Mouse (Mus musculus): Measurements from ENCODE around the gene Gpc2.

Gpc2 gene

DNA sequence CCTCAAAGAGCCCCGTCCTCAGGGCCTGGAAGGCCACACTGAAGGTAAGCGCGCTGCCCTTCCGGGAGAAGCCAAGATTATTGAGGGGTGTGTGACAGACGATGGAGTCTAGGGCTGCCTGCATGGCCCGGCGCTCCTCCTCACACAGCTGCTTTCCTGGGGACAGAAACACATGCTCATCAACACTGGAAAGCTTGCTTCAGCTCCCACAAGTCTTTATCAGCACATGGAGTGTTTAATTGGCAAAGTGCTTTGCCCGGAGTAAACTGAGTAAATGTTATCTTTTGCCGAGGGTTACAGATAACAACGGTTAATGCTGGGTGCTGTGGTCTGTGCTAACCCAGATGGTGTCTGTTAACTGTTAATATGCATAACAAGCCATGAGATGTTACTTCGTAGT is 19.0 kb downstream of the Gpc2 start:
- no peak for DNase-seq

DNA sequence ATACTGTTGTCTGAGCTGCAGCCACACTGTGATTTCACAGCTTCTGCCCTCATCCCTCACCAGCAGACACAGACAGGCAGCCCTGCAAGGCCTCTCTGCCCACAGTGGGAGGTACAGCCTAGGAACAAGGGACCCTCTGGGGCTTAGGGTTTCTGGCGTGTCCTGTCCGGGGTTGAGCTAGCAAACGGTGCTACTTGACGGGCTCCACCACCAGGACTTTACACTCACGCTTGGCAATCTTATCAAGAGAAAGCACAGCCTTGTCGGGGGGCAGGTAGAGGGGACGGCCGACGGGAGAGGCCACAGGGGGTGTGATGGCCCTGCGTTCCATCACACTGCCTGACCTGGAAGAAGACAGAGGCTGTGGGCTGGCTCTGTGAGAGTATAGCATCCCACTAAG is 19.8 kb downstream of the Gpc2 start:
- DNase-seq = no peak

DNA sequence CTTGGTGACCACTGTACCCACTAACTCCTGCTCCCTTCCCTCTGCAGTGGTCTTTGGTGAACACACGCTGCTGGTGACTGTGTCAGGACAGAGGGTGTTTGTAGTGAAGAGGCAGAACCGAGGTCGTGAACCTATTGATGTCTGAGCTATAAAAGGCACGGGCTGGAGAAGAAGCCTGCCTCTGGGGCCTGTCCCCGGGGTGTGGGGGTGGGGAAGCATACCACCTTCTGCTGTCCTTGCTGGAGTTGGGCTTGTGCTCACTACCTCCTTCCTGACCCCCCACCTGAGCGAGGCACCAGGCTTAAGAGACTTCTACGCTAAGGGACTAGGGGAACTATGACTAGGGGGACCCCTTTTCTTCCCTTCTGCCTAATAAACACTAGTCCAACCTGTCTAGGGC is 20.8 kb downstream of the Gpc2 start:
- DNase-seq = no peak

DNA sequence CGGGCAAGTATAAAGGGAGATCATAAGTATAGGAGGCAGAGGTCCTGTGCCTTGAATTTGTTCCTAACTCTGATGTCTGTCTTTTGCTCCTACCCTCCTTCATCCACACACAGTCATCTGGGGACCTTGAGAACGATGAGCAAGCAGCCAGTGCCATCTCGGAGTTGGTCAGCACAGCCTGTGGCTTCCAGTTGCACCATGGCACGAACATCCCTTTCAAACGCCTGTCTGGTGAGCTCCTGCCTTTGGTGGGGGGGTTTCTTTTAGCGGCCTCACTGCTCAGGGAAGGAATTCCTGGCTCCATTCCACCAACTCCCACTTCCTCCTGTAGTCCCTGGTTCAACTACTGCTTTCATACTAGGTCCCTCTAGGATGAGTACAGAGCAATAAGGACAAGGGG is 21.3 kb downstream of the Gpc2 start:
- no peak for DNase-seq

DNA sequence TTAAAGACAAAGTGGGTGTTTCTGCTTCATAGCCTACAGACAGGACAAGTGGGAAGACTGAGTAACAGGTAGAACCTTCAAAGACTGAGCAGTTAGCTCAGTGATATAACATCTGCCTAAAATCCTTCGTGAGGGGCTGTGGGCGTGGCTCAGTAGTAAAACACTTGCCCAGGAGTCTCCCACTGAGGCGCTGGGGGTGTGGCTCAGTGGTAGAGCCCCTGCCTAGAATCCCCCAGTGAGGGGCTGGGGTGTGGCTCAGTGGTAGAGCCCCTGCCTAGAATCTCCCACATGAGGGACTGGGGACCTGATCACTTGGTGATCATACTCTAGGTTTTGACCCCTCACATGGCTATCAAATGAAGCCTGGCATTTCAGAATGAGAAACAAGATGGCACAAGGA is 21.7 kb downstream of the Gpc2 start:
- DNase-seq = no peak

DNA sequence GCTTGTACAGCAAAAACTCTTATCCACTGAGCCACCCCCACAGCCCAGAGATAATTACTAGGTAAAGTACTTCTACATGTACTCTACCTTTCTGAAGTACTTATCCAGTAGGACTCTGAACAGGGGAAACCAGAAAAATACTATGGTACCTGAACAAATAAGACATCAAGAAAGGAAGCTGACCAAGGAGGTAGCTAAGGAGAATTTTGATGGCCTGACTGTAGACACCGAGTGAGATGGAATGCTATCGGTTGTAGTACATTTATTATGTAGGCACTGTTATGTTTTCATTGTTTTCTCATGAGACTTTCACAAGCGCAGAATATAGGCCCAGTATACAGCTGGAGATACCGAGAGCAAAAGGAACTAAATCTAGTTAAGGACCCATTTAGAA is 22.2 kb downstream of the Gpc2 start:
- DNase-seq = no peak

DNA sequence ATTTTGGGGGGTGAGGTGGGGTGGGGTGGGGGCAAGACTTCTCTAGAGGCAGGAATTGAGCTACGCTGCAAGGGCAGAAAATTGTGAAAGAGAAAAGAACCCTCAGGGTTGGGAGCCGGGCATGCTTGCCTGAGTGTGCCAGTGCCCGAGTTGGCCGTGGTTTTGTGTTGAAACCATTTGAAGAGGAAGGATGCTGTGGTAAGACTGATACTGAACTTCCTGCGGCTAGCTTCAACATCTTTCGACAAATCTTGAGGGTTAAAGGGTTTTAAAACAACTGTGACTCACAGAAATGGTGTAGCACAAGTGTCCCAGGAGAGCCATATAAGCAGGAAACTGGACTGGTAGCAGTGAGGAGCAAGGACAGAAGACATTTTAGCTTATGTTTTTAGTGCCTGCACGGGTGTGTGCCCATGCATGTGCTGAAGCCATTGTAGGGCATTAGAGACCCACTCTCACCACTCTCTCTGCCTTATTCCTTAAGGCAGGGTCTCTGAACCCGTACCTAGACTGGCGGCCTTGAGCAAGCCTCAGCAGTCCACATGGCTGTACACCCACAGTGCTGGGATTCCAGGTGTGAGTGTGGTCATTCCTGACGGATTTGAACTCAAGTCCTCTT is 22.7 kb downstream of the Gpc2 start:
- DNase-seq = no peak

DNA sequence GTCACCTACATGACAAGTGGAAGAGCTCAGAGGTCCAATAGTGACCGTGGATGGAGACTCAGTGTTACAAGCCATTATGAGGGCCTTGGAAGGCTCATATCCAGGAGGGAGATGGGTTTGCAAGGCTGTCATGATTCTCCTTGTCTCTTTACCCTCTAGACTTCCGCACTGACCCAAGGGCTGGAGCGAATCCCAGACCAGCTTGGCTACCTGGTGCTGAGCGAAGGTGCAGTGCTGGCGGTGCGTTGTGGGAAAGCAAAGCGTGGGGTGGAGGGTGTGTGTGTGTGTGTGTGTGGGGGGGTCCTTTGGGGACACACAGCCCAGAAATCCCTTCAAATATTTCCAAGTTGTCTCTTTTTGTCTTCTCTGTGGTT is 23.7 kb downstream of the Gpc2 start:
- no peak for DNase-seq

DNA sequence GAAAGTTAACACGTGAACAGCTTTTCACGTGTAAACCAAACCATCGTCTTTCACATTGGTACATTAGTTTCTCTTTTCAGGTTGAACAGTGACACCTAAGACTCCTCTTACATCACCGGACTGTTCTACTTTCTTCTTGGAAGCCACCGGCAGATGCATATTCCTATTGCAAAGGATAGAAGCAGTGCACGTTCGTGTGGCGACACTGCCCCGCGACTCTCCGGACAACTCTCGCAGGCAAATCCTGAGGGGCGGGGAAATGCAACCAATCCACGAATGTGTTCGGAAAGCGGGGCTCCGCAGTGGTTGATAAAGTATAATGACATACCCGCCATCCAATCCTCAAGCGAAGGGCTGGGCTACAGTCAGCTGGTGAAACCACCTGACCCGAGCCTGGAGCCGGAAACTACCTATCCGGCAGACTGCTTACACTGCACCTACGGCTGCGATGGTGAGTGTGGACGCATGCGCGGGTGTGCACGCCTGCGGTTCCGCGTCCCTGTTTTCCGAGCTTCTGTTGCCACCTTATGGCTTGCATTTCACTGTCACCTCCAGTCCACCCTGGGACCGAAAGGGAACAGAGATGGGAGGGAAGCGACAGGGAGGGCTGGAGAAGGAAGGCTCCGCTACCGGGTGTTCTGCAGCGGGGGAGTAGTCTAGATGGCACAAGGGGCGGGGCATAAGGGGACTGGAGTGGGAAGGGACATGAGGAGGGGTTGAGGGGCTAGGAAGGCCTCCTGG is 24.3 kb downstream of the Gpc2 start, which contains the start of gene Lamtor4:
Gene Lamtor4, plus strand, starts transcription at position 130 of the 741 bp plus-strand sequence.
- DNase-seq = peak; percentile 95 to 99

DNA sequence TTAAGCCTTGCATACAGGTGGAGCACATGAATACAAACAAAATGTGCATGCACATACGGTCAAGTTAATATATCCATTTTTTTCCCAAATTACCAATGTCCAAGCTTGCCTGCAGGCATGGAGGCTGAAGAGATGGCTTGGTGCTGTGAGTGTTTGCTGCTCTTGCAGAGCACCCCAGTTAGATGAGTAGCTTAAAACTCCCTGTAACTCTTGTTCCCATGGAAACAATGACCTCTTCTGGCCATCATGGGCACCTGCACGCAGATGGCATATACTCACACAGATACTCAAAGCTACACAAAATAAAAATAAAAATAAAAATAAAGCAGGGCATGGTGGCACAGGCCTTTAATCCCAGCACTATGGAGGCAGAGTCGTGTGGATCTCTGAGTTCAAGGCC is 26.7 kb downstream of the Gpc2 start:
- no peak for DNase-seq

DNA sequence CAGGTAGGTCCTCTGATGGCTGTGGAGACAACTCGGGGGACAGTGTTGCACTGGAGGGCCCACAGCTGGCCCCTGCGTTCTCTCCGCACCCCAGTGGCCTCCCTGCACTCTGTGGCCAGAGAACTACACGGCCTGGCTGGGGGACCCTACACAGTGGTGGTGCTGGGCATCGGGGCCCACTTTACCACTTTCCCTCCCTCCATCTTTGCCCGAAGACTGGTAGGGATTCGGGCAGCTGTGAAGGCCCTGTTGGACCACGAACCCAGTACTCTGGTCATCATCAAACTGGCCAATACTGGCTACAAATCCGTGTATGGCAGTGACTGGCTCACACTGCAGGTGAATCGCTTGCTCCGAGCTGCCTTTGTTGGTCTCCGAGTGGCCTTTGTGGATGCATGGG is 28.7 kb downstream of the Gpc2 start:
- no peak for DNase-seq

DNA sequence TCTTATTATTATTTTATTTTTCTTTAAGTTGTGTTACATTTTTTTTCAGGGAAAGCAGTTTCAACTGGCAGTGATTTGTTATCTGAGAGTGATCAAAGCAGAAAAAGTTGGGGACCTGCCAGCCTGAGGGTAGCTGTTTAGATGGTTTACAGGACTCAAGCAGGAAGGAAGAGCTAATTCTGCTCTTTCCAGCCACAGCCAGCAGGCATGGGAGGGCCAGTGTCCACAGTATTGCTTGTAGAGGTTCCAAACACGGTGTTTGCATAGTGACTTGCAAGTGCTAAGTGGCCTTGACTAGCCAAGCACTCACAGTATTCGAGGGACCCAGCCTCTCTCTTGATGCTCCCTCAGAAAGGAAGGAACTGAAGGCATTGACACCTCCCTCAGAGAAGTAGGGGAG is 38.3 kb downstream of the Gpc2 start:
- DNase-seq = no peak

DNA sequence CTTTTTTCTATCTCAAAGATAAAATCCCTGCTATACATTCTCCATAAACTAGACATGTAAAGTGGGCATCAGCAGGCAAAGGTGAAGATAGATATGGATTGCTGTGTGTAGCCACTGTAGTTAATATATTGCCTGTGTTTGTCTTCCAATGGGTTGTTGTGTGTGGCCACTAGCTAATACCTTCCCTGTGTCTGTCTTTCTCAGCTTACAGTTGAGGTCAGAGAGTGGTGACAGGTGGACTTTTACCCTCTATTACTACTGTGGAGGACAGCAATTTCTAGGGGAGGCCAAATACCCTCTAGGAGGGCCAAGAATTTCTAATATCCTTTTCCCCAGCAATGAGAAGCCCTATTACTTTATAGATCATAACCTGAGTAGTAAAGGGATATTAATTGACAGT is 45.6 kb downstream of the Gpc2 start:
- no peak for DNase-seq

DNA sequence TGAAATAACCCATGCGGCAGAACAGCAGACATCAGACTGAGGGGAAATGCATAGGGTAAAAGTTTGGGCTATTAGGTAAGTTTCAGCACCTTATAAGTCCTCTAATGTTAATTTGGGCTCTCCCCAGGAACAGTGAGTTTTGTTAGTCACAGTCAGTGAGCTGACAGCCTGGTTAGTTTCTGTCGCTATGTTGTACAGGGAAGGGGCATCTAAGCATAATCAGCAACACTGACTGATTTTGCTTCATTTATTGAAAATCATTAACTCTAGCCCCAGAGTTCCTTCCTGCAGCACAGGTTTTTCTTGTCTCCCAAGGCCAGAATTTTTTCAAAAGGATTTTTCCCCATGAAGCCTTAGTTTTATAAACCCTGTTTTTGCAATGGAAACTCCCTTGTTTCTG is 46.0 kb downstream of the Gpc2 start:
- no peak for DNase-seq

DNA sequence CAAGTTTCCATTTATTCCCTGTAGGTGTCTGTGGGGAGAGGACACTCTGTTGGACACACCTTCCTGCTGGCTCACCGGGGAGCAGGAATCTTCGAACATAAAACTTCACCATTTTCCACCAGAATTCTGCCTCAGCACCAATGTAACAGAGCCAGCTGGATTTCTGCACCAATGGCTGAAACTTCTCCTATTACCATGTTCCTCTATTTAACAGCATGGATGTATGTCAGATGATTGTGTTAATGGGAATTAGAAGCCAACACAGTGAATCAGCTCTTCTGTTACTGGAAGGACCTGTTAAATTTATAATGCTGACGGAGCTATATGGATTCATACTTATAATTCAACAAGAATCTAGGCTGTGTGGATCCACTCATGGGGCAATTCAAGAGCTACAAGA is 50.3 kb downstream of the Gpc2 start:
- no peak for DNase-seq

DNA sequence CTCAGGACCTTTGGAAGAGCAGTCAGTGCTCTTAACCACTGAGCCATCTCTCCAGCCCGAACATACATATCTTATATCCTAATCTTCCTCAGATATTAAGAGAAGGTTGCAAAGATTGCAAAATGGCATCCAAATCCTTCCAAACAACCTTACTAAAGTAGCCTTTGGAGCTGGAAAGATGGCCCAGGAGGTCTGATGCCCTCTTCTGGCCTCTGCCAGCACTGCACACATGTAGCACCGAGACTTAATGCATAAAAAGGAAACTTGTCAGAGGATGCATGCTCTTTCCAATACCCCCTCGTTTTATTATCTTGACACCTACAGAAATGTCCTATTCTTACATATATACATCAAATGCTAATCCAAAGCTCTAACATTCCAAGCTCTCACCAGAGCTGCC is 51.8 kb downstream of the Gpc2 start:
- DNase-seq = peak; percentile 39 to 83

DNA sequence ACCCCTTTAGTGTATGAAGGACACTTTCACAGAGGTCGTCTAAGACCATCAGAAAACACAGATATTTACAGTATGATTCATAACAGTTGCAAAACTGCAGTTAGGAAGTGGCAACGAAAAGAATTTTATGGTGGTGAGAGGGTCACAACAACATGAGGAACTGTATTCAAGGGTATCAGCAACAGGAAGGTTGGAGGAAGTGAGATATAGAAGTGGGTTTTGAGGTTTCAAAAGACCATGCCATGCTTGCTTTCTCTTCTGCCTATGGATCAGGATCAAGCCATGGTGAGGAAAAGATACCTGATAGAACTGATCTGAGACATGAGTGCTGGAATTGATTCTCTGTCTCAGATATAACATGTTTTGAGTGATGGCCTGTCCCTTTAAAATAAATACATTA is 52.4 kb downstream of the Gpc2 start:
- no peak for DNase-seq

DNA sequence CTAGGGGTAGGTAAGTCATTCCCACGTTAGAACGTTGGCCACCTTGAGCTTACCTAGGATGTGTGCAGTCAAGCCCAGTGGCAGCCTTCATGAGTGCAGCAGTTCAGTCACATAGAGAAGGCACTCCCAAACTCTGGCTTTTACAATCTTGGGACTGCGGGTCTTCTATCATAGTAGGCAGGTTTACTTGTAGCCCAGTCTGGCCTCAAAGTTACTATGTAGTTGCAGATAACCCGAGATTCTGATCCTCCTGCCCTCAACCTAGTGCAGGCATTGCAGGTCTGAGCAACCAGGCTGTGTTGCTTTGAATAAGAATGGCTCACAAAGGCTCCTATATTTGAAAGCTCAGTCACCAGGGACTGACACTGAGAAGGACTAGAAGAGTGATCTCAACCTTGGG is 53.3 kb downstream of the Gpc2 start:
- DNase-seq = no peak

DNA sequence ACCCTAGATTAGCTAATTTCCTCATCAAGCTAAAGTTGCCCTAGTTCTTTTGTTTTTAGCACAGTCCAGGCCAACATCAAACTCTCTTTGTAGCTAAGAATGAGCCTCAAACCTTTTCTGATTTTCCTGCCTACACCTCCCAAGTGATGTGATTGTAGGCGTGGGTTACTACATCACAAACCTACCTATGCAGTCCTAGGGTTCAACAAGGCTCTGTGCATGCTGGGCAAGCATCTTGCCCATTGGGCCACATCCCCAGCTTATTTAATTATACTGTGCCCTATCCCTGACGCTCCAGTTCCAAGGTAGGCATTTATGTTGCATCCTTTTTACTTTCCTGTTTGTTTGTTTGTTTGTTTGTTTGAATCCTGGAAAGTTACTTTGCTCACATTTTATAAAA is 54.1 kb downstream of the Gpc2 start, which contains the start of gene Nxpe5:
Gene Nxpe5, plus strand, starts transcription at position 199 of the 400 bp plus-strand sequence.
- no peak for DNase-seq
